Mouse (Mus musculus) subcutaneous adipose tissue, adult 2 months (tissue): ENCODE measurements around the gene Vmn1r206. TPM values are rescaled to one million over a fixed set of nuclear protein-coding genes. Genes with fewer than 3 reads are reported as not detected.

Experiments
- polyA plus RNA-seq: library from polyadenylated mRNA; depleted of rRNA; stranded (reverse); fragments of >200 nt; gene quantifications from 2 replicates; pipeline ENCODE4 v1.2.3, GENCODE M21; 2012; ENCODE audit warnings: low replicate concordance; rRNA removed

Vmn1r206 gene
- polyA plus RNA-seq: not detected in 2 replicates

GRCm38 (mm10) chr13:22624151-22624550, at the start of gene Vmn1r206:
Gene Vmn1r206 (minus strand): TSS chr13:22624251.

GRCm38 (mm10) chr13:22592900-22593299, 31.2 kb downstream of the Vmn1r206 start, which contains the start of gene Vmn1r205:
Gene Vmn1r205 (minus strand): TSS chr13:22593000.

Other genes with a start within 250 kb of the Vmn1r206 start
- not detected in 2 replicates for gene Vmn1r199, start 244.4 kb downstream of the Vmn1r206 start, polyA plus RNA-seq
- not detected in 2 replicates for gene Vmn1r200, start 233.9 kb downstream of the Vmn1r206 start, polyA plus RNA-seq
- not detected in 2 replicates for gene Vmn1r201, start 152.3 kb downstream of the Vmn1r206 start, polyA plus RNA-seq
- 0.03 TPM in 1 of 2 replicates, not detected in the other for gene Vmn1r202, start 118.9 kb downstream of the Vmn1r206 start, polyA plus RNA-seq
- not detected in 2 replicates for gene Vmn1r203, start 106.1 kb downstream of the Vmn1r206 start, polyA plus RNA-seq
- gene Vmn1r204, start 71.1 kb downstream of the Vmn1r206 start, polyA plus RNA-seq: not detected in 2 replicates
- not detected in 2 replicates for gene Vmn1r205, start 31.3 kb downstream of the Vmn1r206 start, polyA plus RNA-seq
- not detected in 2 replicates for gene Vmn1r207-ps, start 105.4 kb upstream of the Vmn1r206 start, polyA plus RNA-seq
- gene Vmn1r208, start 153.1 kb upstream of the Vmn1r206 start, polyA plus RNA-seq: not detected in 2 replicates
- not detected in 2 replicates for gene Vmn1r209, start 185.4 kb upstream of the Vmn1r206 start, polyA plus RNA-seq
- gene Vmn1r210, start 207.1 kb upstream of the Vmn1r206 start, polyA plus RNA-seq: not detected in 2 replicates
- gene Vmn1r211, start 233.3 kb upstream of the Vmn1r206 start, polyA plus RNA-seq: not detected in 2 replicates